Mouse (Mus musculus): ENCODE measurements around the gene Trpd52l3. TPM values are rescaled to one million over a fixed set of nuclear protein-coding genes. Genes with fewer than 3 reads are reported as not detected.
A peak's percentile ranks its signal among the peaks of the same experiment; 100 is the strongest.
"Not testable (repeated sequence)": the region's sequence is repeated elsewhere in the genome, so short reads cannot be mapped to it uniquely, and the experiment has no call there.

The Trpd52l3 gene
- total RNA-seq (2022), result not detected

GRCm38 (mm10) chr19:30003621-30004020 is at the start of gene Trpd52l3:
Gene Trpd52l3, plus strand, starts transcription at chr19:30003790.
- no peak for DNase-seq (ENCODE audit: low spot score in 2 of 2)

DNA sequence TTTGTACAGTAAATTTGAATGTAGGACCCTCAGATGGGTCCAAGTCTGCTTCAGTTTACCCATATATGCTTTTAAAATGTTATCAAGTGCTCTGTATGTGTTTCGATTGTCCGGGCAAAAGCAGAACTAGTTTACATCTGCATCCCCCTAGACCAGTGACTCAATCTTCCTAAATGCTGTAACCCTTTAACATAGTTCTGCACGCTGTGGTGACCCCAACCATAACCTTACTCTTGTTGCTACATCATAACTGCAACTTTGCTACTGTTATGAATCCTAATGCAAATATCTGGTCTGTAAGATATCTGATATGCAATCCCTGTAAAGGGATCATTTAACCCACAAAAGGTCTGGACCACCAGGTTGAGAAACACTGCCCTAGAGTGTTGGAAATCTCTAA is 49.8 kb upstream of the Trpd52l3 start:
- no peak for DNase-seq (ENCODE audit: low spot score in 2 of 2)

GRCm38 (mm10) chr19:29955454-29955853 is 48.1 kb upstream of the Trpd52l3 start:
- no peak for DNase-seq (ENCODE audit: low spot score in 2 of 2)

- DNase-seq (ENCODE audit: low spot score in 2 of 2), result no peak
Measured at GRCm38 (mm10) chr19:29960906-29961305, 42.7 kb upstream of the Trpd52l3 start.

DNA sequence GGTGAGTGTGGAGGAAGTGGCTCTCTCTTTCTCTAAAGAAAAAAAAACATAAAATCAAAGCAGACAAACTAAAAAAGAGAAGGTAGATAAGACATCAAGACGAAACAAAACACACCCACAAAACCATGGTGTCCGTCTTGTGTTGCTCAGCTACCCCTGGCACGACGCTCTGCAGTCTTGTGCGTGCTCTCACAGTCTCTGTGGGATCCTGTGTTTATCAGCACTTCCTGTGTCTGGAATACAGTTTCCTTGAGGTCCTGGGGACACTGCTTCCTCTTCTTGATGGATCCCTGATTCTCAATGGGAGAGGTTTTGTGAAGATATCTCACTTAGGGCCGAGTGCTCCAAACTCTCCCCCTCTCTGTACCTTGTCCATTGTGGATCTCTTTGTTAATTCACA is 41.7 kb upstream of the Trpd52l3 start:
- no peak for DNase-seq (ENCODE audit: low spot score in 2 of 2)

DNA sequence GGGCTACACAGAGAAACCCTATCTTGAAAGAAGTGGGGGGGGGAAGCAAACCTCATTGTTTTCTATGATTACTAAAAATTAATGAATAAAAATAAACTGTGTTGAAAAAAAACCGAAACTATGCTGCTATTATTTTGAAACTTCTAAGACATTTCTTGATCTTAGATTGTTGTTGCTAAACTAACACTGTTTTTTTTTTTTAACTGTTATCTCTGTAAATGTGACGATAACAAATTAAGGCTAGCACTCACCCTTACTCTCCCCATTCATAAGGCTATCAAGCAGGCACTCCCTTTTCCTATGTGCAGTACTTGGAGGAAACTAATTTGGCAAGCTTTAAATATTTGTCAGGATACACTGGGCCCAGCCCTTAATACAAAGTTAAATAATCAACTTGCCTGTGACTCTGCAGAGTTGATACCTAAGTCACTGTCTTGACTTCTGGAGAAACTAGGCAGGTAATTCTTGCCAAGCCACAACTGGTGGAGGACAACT is 39.9 kb upstream of the Trpd52l3 start:
- DNase-seq (ENCODE audit: low spot score in 2 of 2), result no peak

DNA sequence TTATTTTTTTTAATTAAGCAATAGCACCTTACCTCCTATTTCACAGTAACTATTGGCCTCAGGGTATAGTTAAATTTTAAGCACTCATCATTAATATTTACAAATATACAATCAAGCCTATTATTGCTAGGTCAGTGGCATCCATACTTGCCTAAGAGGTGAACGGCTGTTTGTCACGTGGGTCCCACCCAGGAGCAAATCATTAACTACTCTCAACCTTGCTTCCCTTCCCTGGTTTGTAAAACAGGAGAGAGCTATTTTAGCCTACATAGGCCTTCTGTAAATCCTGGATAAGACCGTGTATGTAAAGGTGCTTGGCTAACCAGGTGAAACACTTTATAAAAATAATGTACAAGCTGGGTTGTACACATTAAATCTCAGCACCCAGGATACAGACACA is 35.6 kb upstream of the Trpd52l3 start:
- no peak for DNase-seq (ENCODE audit: low spot score in 2 of 2)

DNA sequence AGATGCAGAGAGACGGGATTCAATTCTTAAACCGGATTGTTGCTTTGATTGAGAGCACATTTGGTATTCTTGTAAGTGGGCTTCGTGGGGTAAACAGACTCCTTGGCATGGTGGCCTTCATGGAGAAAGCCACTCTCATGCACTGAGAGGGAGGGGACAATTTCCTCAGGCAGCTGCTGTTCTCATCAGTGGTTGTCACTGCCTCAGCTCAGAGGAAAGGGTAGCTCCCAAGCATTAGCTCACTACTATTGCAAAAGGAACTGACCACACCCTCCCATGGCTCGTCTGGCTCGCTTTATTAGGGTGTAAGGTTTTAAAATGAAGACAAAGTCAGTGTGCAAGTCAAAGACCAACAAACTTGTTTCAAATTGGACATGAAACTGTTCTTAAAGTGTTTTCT is 30.2 kb upstream of the Trpd52l3 start:
- peak; percentile 22 to 34 for DNase-seq (ENCODE audit: low spot score in 2 of 2)

- no peak for DNase-seq (ENCODE audit: low spot score in 2 of 2)
Measured at GRCm38 (mm10) chr19:29978847-29979246, 24.7 kb upstream of the Trpd52l3 start.

GRCm38 (mm10) chr19:29979452-29980089 is 24.0 kb upstream of the Trpd52l3 start:
- no peak for DNase-seq (ENCODE audit: low spot score in 2 of 2)

DNA sequence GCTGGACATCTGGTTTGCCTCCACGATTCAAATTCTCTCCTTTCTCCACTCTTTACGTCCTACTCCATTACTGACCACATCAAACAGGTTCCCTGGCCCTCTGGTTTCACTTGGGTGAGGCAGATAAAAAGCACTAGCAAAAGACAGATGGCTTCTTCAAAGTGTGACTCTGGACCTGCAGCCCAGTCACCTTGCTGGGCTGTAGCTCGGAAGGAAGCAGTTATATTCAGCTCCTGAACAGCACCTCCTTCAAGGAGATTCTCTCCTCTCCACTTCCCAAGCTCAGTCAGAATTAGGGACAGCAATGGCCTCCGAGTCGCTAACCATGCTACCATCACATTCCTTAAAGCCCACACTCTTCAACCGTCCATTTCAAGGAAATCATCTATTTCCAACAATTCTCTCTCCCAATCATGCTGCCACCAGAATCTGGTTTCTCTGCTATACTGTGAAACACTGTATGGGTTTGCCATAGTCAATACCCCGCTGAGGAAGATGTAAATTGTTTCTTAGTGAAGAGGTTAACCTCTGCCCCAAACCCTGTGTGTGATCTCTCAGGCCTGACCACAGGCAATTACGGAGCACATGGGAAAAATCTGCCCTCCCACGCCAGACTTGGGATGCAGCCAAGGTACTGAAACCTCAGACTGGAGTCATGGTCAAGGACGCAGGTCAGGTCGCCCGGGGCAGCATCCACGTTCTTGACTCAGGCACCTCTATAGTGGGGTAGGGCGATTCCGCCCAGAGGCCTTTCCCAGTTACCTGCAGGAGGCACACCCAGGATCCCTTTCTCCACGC is 19.2 kb upstream of the Trpd52l3 start:
- no peak for DNase-seq (ENCODE audit: low spot score in 2 of 2)

- no peak for DNase-seq (ENCODE audit: low spot score in 2 of 2)
Measured at GRCm38 (mm10) chr19:29986464-29987091, 17.0 kb upstream of the Trpd52l3 start.

- no peak for DNase-seq (ENCODE audit: low spot score in 2 of 2)
Measured at GRCm38 (mm10) chr19:30000406-30001365, 2.9 kb upstream of the Trpd52l3 start.

DNA sequence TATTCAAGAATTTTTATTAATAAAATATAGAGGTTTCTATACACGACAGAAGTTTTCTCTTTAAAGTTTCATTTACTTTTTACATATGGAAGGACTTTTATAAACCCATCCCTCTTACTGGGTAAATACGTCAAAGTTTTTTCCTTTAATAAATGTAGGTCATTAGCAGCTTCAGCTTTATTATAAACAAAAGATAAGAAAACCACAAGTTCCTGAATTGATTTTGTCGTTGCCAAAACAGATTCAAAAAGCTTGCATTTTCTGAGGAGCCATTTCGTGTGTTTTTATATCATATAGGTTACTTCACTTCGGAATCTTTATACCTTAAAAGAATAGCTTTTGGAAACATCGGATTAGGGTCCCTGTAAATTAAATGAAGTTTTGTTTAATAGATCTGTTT is 2.0 kb upstream of the Trpd52l3 start:
- no peak for DNase-seq (ENCODE audit: low spot score in 2 of 2)

- DNase-seq (ENCODE audit: low spot score in 2 of 2), result no peak
Measured at GRCm38 (mm10) chr19:30006371-30006770, 2.8 kb downstream of the Trpd52l3 start.

- DNase-seq (ENCODE audit: low spot score in 2 of 2), result no peak
Measured at GRCm38 (mm10) chr19:30010520-30011296, 7.1 kb downstream of the Trpd52l3 start.

DNA sequence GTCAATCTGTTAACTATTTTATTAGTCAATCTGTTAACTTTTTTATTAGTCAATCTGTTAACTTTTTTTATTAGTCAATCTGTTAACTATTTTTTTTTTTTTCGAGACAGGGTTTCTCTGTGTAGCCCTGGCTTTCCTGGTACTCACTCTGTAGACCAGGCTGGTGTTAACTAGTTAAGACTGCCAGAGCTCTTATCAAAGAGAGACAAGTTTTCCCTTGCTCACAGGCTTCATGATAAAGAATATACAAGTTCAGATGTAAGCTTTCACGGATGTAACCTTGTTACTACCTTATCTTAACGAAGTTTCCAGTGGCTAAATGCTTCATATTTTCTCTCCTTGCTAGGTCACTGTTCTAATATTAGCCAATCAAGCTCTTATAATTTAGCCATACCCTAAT is 10.7 kb downstream of the Trpd52l3 start:
- no peak for DNase-seq (ENCODE audit: low spot score in 2 of 2)

GRCm38 (mm10) chr19:30016156-30016555 is 12.6 kb downstream of the Trpd52l3 start:
- DNase-seq (ENCODE audit: low spot score in 2 of 2), result no peak

- DNase-seq (ENCODE audit: low spot score in 2 of 2), result not testable (repeated sequence)
Measured at GRCm38 (mm10) chr19:30023419-30023818, 19.8 kb downstream of the Trpd52l3 start.

- DNase-seq (ENCODE audit: low spot score in 2 of 2), result no peak
Measured at GRCm38 (mm10) chr19:30029002-30029710, 25.6 kb downstream of the Trpd52l3 start.

Data from gastrocnemius, adult 8-10 months (tissue).